Mouse (Mus musculus): ENCODE data around the gene Armc5.

GRCm38 (mm10) chr7:128256783-128257334 lies 19.7 kb downstream of the Armc5 start:
- TF ChIP-seq CTCF (IDR thresholded peaks at IDR 0.05; ENCODE audit: borderline replicate concordance, extremely low read depth, insufficient read depth, insufficient read length) (no peak), POLR2A (IDR thresholded peaks at IDR 0.05; ENCODE audit: borderline replicate concordance, extremely low read depth, insufficient read depth, insufficient read length, poor library complexity, severe bottlenecking) (no peak)
